Mouse (Mus musculus): ENCODE results near the gene Neu3. TPM values are rescaled to one million over a fixed set of nuclear protein-coding genes. Genes with fewer than 3 reads are reported as not detected.
"Not testable (repeated sequence)": the region's sequence is repeated elsewhere in the genome, so short reads cannot be mapped to it uniquely, and the experiment has no call there.

The Neu3 gene
- polyA plus RNA-seq, 1 experiment from 2014 or later: 2.2 TPM

DNA sequence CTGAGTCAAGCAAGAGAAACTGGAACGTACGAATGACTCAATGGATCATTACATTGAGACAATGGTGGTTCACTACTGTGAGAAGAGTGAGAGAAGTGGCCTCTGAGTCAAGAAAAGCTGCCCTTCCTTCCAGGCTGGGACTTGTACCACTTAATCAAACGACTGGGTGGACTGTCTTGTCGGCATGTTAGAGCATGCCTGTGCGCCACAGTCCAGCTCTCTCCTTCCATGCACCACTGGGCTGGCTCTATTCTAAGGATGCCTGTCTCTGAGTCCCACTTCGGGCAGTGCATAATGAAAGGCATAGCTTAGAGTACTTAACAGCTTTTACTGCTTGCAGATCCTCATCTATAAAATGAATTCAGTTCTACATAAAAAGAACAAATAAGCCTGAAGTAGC, 2.1 kb downstream of the Neu3 start:
- Histone ChIP-seq H3K4me3 (no peak overlapping the region), H3K36me3 (no peaks in the 10 kb centered on the region), H3K4me1 (replicated peaks) (peaks cover 13% of the 10 kb centered on the region), H3K4me2 (no peak overlapping the region), H3K9ac (no peak overlapping the region), H3K27me3 (no peaks in the 10 kb centered on the region), H3K27ac (no peak overlapping the region), H3K9me3 (no peaks in the 10 kb centered on the region)
- WGBS: 55% methylated on average over 6 of the region's 6 CpGs
- no peak for ATAC-seq (ENCODE audit: low FRiP score)

DNA sequence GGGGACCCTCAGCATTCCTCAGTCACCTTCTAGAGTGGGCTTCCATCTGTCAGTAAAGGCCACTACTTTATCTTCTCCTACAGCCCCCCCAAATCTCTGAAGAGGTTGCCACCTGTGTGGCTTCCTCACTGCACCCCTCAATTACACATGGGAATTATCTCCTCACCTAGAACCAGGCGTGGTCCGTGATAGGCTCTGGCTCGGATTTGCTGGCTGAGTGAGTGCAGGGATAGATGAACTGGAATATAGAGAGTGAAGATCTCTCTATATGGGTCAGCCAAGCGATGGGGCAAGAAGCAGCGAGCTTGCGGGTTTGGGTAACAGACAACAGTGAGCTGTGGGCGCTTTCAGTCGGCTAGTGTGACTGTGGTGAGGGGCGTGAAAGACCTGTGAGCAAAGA, 2.7 kb downstream of the Neu3 start:
- H3K36me3 ChIP-seq: no peaks in the 10 kb centered on the region
- no peak overlapping the region for H3K4me3 ChIP-seq
- no peak overlapping the region for H3K9ac ChIP-seq
- H3K4me1 ChIP-seq (replicated peaks): peaks cover 13% of the 10 kb centered on the region
- no peak for ATAC-seq (ENCODE audit: low FRiP score)
- no peaks in the 10 kb centered on the region for H3K27me3 ChIP-seq
- H3K4me2 ChIP-seq: no peak overlapping the region
- WGBS: 85% methylated on average over 9 of the region's 9 CpGs
- no peaks in the 10 kb centered on the region for H3K9me3 ChIP-seq
- no peak overlapping the region for H3K27ac ChIP-seq

DNA sequence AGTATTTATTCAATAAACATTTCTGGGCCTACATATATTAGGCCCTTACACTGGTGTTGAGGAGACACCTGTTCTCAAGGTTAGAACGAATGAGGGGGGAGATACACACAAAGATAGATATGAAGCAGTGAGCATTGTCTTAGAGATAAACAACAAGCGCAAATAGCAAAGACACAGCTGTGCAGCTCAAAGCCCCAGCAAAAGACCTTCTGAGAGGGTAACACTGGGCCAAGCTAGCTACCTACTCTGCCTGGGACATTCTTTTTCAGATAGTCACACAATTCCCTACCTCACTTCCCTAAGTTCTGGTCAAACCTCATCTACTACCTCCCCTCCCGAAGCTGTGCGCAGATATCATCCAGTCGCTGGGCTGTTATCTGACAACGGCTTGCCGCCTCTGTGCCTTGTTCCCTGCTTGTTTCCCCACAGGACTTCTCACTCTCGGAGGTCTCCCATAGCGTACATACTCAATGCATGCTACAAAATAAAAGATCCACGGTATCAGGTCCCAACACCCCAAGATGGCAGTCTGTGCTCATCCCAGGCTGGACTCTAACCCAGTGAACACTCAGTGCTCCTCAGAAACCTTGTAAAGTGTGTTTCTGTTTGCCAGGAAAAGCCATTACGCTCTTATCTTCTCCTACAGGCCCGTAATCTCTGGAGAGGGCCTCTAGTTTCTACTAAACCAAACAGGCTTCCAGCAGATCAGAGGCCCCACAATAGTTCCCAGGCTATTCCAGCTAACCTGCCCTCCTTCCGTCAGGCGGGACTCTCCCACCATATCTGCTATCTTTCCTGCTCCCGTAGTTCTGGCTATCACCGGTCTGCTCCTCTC, 3.4 kb downstream of the Neu3 start:
- Histone ChIP-seq H3K4me3 (no peak overlapping the region), H3K36me3 (no peaks in the 10 kb centered on the region), H3K9ac (no peak overlapping the region), H3K27ac (no peak overlapping the region), H3K9me3 (no peaks in the 10 kb centered on the region), H3K27me3 (no peaks in the 10 kb centered on the region), H3K4me2 (no peak overlapping the region), H3K4me1 (replicated peaks) (peaks cover 13% of the 10 kb centered on the region)
- ATAC-seq (ENCODE audit: low FRiP score): no peak
- 88% methylated on average over 16 of the region's 16 CpGs for WGBS

DNA sequence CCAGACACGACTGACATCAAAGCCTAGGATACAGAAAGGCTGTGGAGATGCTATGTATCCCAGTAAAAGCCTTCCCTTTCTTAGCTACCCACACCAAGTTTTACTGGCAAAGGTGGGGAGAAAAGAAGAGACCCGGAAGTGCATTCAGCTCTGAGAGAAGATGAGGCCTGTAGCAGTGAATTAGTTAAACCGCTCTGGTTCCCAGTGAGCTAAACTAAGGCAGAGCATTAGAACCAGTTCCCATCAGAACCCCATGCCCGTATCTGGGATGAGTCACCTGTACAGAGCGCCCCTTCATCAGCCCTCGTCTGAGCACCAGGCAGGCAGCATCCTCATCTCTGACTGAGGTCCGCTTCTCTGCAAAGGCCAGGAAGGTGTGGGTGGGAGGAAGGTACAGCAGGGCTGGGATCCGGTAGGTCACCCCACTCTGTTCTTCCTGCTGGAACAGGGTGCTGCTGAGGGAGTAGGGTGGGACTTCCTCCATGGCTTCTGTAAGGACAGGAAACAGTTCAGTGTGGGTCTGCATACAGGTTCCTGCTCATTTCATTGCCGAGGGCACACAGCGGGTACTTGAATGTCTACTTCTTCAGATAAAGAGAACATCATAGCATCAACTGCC, 5.1 kb downstream of the Neu3 start:
- Histone ChIP-seq H3K4me1 (replicated peaks) (peaks cover 7% of the 10 kb centered on the region), H3K9ac (no peak overlapping the region), H3K9me3 (no peaks in the 10 kb centered on the region), H3K27me3 (no peaks in the 10 kb centered on the region), H3K4me2 (no peak overlapping the region), H3K36me3 (no peaks in the 10 kb centered on the region), H3K4me3 (no peak overlapping the region), H3K27ac (no peak overlapping the region)
- ATAC-seq (ENCODE audit: low FRiP score): no peak
- WGBS: 87% methylated on average over 10 of the region's 10 CpGs

- Histone ChIP-seq H3K27me3 (no peaks in the 10 kb centered on the region), H3K4me2 (no peak overlapping the region), H3K9me3 (no peaks in the 10 kb centered on the region), H3K27ac (no peak overlapping the region), H3K4me3 (no peak overlapping the region), H3K9ac (no peak overlapping the region), H3K36me3 (no peaks in the 10 kb centered on the region), H3K4me1 (replicated peaks) (no peaks in the 10 kb centered on the region)
- ATAC-seq (ENCODE audit: low FRiP score): no peak
- 86% methylated on average over 5 of the region's 5 CpGs for WGBS
Measured at GRCm38 (mm10) chr7:99822426-99822825, 5.8 kb downstream of the Neu3 start.

- Histone ChIP-seq H3K27me3 (no peaks in the 10 kb centered on the region), H3K9me3 (no peaks in the 10 kb centered on the region), H3K4me2 (no peak overlapping the region), H3K27ac (no peak overlapping the region), H3K36me3 (no peaks in the 10 kb centered on the region), H3K4me1 (replicated peaks) (no peaks in the 10 kb centered on the region), H3K4me3 (no peak overlapping the region), H3K9ac (no peak overlapping the region)
- ATAC-seq (ENCODE audit: low FRiP score): no peak
- 97% methylated on average over 2 of the region's 2 CpGs for WGBS
Measured at GRCm38 (mm10) chr7:99821953-99822352, 6.3 kb downstream of the Neu3 start.

GRCm38 (mm10) chr7:99818181-99818725, 10.0 kb downstream of the Neu3 start:
- not testable (repeated sequence) for H3K27ac ChIP-seq; ATAC-seq (ENCODE audit: low FRiP score); H3K9ac ChIP-seq; H3K4me1 ChIP-seq (replicated peaks); H3K4me3 ChIP-seq; H3K36me3 ChIP-seq; H3K27me3 ChIP-seq; H3K9me3 ChIP-seq; H3K4me2 ChIP-seq
- WGBS: 18% methylated on average over 9 of the region's 9 CpGs

GRCm38 (mm10) chr7:99813394-99813793, 14.8 kb downstream of the Neu3 start:
- Histone ChIP-seq H3K36me3 (peaks cover 9% of the 10 kb centered on the region), H3K4me3 (no peak overlapping the region), H3K4me1 (replicated peaks) (no peaks in the 10 kb centered on the region), H3K9me3 (no peaks in the 10 kb centered on the region), H3K9ac (no peak overlapping the region), H3K4me2 (no peak overlapping the region), H3K27me3 (no peaks in the 10 kb centered on the region), H3K27ac (no peak overlapping the region)
- WGBS: 90% methylated on average over 11 of the region's 11 CpGs
- ATAC-seq (ENCODE audit: low FRiP score): no peak

GRCm38 (mm10) chr7:99811661-99812060, 16.6 kb downstream of the Neu3 start:
- WGBS: 92% methylated on average over 4 of the region's 4 CpGs
- Histone ChIP-seq H3K9me3 (no peaks in the 10 kb centered on the region), H3K27ac (no peak overlapping the region), H3K4me3 (no peak overlapping the region), H3K36me3 (peaks cover 9% of the 10 kb centered on the region), H3K9ac (no peak overlapping the region), H3K4me2 (no peak overlapping the region), H3K27me3 (no peaks in the 10 kb centered on the region), H3K4me1 (replicated peaks) (no peaks in the 10 kb centered on the region)
- ATAC-seq (ENCODE audit: low FRiP score): no peak

- WGBS: 97% methylated on average over 2 of the region's 2 CpGs
- H3K4me1 ChIP-seq (replicated peaks): no peaks in the 10 kb centered on the region
- H3K4me2 ChIP-seq: no peak overlapping the region
- no peak for ATAC-seq (ENCODE audit: low FRiP score)
- H3K4me3 ChIP-seq: no peak overlapping the region
- H3K27me3 ChIP-seq: no peaks in the 10 kb centered on the region
- H3K9me3 ChIP-seq: no peaks in the 10 kb centered on the region
- peaks cover 9% of the 10 kb centered on the region for H3K36me3 ChIP-seq
- no peak overlapping the region for H3K9ac ChIP-seq
- no peak overlapping the region for H3K27ac ChIP-seq
Measured at GRCm38 (mm10) chr7:99810814-99811213, 17.4 kb downstream of the Neu3 start.

DNA sequence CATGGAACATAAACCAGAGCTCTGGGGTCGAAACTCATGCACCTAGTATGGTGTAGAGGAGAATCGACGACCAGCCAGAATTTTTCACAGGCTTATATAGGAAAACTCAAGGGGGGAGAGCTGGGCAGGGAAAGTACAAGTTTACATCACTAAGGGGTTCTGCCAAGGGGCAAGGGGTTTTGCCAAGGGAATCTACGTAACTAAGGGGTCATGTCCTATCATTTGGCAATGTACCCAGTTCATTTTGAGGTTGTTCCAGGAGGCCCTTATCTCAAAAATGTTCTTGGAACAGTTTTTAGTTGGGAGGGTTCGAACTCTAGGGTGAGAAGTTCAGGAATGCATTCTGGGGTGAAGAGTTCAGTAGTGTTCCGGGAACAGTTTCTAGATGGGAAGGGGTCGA, 21.2 kb downstream of the Neu3 start:
- H3K27me3 ChIP-seq; ATAC-seq (ENCODE audit: low FRiP score); H3K4me2 ChIP-seq; H3K36me3 ChIP-seq; H3K4me1 ChIP-seq (replicated peaks); H3K9me3 ChIP-seq; H3K4me3 ChIP-seq; H3K27ac ChIP-seq; H3K9ac ChIP-seq: not testable (repeated sequence)
- WGBS: 89% methylated on average over 7 of the region's 7 CpGs

GRCm38 (mm10) chr7:99805340-99805739, 22.9 kb downstream of the Neu3 start:
- H3K36me3 ChIP-seq: no peaks in the 10 kb centered on the region
- 89% methylated on average over 1 of the region's 1 CpGs for WGBS
- no peaks in the 10 kb centered on the region for H3K4me1 ChIP-seq (replicated peaks)
- no peak for ATAC-seq (ENCODE audit: low FRiP score)
- no peak overlapping the region for H3K4me3 ChIP-seq
- no peak overlapping the region for H3K27ac ChIP-seq
- no peak overlapping the region for H3K9ac ChIP-seq
- no peak overlapping the region for H3K4me2 ChIP-seq
- H3K27me3 ChIP-seq: no peaks in the 10 kb centered on the region
- no peaks in the 10 kb centered on the region for H3K9me3 ChIP-seq

- H3K4me2 ChIP-seq; H3K27ac ChIP-seq; ATAC-seq (ENCODE audit: low FRiP score); H3K27me3 ChIP-seq; H3K4me1 ChIP-seq (replicated peaks); H3K36me3 ChIP-seq; H3K9ac ChIP-seq; H3K4me3 ChIP-seq; H3K9me3 ChIP-seq: not testable (repeated sequence)
- WGBS: 84% methylated on average over 3 of the region's 3 CpGs
Measured at GRCm38 (mm10) chr7:99804033-99804432, 24.2 kb downstream of the Neu3 start.

All from hindbrain, embryonic 13.5 days (tissue).